Mouse (Mus musculus): ENCODE measurements at regions not wholly inside any gene's neighbourhood (a gene's known extent, or its start where the extent isn't known, plus 50 kb on each side); places are given as distances from the start of the nearest gene placed in this dataset.

- TF ChIP-seq CTCF (IDR thresholded peaks at IDR 0.05; ENCODE audit: low read depth, low read length) (no peak), POLR2A (IDR thresholded peaks at IDR 0.05; ENCODE audit: extremely low read depth, insufficient read depth, low read length) (no peak)
Observed at GRCm38 (mm10) chr10:15697946-15698345, 979.9 kb upstream of the Gje1 start.
